Mouse (Mus musculus) megakaryocyte, embryonic 14.5 days (primary cell): ENCODE data around the gene Sell. TPM values are rescaled to one million over a fixed set of nuclear protein-coding genes. Genes with fewer than 3 reads are reported as not detected.

Experiments used
- H3K27me3 ChIP-seq: replicated peaks from 2 replicates; pipeline ENCODE3; 2012; ENCODE audit warnings: inconsistent platforms
- H3K36me3 ChIP-seq: replicated peaks from 2 replicates; pipeline ENCODE3; 2012; ENCODE audit warnings: low read length, inconsistent platforms, mixed read lengths
- H3K4me1 ChIP-seq: 2 replicates; pipeline ENCODE4 v1.6.1; 2012; ENCODE audit warnings: inconsistent platforms
- H3K4me3 ChIP-seq: replicated peaks from 2 replicates; pipeline ENCODE3; 2012; ENCODE audit warnings: moderate library complexity, mild to moderate bottlenecking, inconsistent platforms
- H3K9me3 ChIP-seq: 2 replicates; pipeline ENCODE4 v1.6.1; 2012; ENCODE audit warnings: inconsistent platforms
- FLI1 ChIP-seq: IDR thresholded peaks from 2 replicates; pipeline ENCODE4 v1.6.1; 2012; ENCODE audit warnings: low read length, inconsistent platforms, mixed read lengths
- GATA1 ChIP-seq: IDR thresholded peaks from 3 replicates; pipeline ENCODE4 v1.6.1; 2012; ENCODE audit warnings: mixed read lengths, low read length, inconsistent platforms, borderline replicate concordance
- polyA plus RNA-seq: library from polyadenylated mRNA; stranded (reverse); fragments of >175 nt; gene quantifications from 2 replicates; pipeline ENCODE4 v1.2.3, GENCODE M21; 2012; ENCODE audit warnings: low replicate concordance; ENCODE audit not compliant: insufficient read depth

The Sell gene
- polyA plus RNA-seq, 1 experiment, result 1.9 TPM

DNA sequence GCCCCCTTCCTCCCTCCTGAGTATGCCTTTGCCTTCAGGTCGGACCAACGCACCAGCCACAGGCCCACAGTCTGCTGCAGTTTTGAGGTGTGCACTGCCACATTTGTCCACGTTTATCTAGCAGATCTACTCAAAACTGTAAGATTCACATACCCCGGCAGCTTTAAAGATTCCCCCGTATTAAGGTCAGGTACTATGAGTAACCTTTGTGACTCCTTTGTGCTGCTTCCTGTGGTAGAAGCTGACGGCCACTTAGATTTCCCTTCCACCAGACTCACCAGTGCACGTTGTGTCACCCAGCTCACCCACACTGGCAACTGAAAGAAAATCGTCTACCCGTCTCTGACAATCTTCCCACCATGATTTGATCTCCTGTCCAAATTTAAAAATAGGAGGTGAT, 11.3 kb downstream of the Sell start:
- Histone ChIP-seq H3K4me1 (peaks cover 58% of the 10 kb centered on the region), H3K4me3 (no peak overlapping the region), H3K9me3 (no peaks in the 10 kb centered on the region), H3K27me3 (no peaks in the 10 kb centered on the region), H3K36me3 (peaks cover 8% of the 10 kb centered on the region)
- no peak for TF ChIP-seq FLI1
- no peak for TF ChIP-seq GATA1

DNA sequence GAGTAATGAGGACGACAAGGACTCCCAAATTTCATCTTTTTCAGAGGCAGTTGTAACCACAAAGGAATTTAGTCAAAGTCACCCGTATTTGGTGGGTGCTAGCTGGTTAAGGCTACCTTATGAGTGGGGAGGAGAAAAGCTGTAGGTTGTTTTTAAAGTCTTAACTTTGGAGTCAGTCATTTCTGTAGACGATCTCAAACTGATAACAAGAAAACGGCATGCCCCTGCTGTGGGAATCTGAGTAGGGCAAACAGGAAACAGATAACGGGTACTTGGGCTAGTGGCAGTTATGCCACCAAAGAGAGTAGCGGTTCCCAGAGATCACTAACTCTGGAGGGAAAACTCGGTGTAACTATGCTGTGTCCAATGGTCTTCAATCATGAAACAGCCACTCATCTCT, 12.0 kb downstream of the Sell start:
- Histone ChIP-seq H3K9me3 (no peaks in the 10 kb centered on the region), H3K36me3 (peaks cover 8% of the 10 kb centered on the region), H3K27me3 (peaks cover 2% of the 10 kb centered on the region), H3K4me1 (peaks cover 65% of the 10 kb centered on the region), H3K4me3 (no peak overlapping the region)
- TF ChIP-seq FLI1 (no peak), GATA1 (no peak)

DNA sequence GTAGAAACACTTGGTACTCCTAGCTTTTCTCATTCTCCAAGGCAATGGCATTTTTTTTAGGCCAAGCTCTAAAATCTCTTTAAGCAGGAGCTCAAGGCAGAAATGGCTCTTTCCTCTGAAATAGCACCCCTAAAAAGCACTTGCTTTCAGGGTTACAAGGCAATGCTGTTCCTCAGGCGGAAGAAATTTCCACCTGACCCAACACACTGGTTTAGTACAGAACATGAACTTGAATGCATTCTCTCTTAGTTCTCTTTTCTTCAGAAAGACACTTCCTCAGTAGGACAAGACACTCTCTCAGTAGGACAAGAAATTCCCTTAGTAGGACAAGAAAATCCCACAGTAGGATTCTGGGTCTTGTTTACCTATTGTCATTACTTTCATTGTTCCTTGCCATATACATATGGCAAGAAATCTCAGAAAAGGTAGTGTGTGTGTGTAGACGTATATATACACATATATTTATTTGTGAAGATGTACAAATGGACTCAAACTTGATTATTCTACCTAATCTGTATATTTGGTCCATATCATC, 12.9 kb downstream of the Sell start:
- Histone ChIP-seq H3K9me3 (no peaks in the 10 kb centered on the region), H3K4me3 (no peak overlapping the region), H3K36me3 (peaks cover 8% of the 10 kb centered on the region), H3K4me1 (peaks cover 73% of the 10 kb centered on the region), H3K27me3 (peaks cover 6% of the 10 kb centered on the region)
- TF ChIP-seq FLI1 (no peak), GATA1 (no peak)

DNA sequence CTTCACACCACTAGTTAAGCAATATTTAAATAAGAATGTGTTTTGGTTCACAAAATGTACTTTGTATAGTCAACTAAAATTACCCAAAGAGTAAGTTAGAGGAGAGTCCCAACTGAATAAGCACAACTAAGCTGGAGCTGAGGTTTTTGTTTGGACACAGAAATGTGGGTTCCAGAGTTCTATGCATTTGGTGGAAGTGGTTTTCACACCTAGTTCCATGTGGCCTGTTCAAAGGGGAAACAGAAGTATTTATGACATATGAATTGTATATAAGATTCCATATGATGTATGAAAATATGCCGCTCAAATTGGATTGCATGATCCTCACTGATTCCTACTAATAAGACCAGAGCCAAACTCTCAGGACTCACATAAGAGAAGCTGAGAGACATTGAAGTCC, 13.6 kb downstream of the Sell start:
- peaks cover 8% of the 10 kb centered on the region for H3K36me3 ChIP-seq
- no peak overlapping the region for H3K4me3 ChIP-seq
- peaks cover 6% of the 10 kb centered on the region for H3K27me3 ChIP-seq
- no peak for TF ChIP-seq GATA1
- peaks cover 72% of the 10 kb centered on the region for H3K4me1 ChIP-seq
- no peaks in the 10 kb centered on the region for H3K9me3 ChIP-seq

DNA sequence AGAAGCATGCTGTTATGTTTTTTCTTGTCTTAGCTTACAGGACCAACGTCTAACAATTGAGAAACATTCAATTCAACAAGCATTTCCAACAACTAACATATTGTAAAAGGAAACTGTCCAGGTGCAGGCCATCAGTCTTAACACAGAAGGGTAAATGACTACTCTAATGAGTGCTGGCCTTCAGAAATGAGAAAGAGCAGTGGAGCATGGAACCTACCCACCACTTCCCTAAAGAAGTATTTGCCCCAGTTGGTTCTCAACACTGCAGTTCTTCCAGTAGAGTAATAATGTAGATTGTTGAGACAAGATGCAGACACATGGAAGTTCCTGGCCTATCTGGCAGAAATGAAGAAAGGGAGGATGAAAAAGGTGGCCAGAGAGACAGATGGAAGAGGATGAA, 14.7 kb downstream of the Sell start:
- H3K9me3 ChIP-seq, result no peaks in the 10 kb centered on the region
- H3K36me3 ChIP-seq, result peaks cover 8% of the 10 kb centered on the region
- no peak overlapping the region for H3K4me3 ChIP-seq
- peaks cover 11% of the 10 kb centered on the region for H3K27me3 ChIP-seq
- TF ChIP-seq GATA1 (no peak), FLI1 (no peak)
- peaks cover 64% of the 10 kb centered on the region for H3K4me1 ChIP-seq

DNA sequence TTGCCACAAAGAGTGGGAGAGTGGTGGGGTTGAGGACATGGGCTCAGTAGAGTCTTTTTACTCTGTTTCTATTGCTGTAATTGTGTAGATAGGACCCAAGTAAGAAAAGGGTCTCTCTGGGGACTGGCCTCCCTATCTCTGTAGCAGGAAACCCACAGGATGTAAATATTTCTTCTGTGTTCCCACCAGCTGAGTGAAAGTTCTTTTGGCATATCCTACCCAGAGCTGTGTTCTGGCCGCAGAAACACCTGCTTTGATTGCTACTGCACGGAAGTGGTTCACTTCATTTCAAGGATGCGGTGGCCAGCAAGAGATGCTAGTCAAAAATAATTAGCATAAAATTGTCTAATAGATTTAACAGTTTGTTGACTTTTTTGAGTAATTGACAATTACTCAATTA, 15.2 kb downstream of the Sell start:
- Histone ChIP-seq H3K4me3 (no peak overlapping the region), H3K4me1 (peaks cover 64% of the 10 kb centered on the region)

DNA sequence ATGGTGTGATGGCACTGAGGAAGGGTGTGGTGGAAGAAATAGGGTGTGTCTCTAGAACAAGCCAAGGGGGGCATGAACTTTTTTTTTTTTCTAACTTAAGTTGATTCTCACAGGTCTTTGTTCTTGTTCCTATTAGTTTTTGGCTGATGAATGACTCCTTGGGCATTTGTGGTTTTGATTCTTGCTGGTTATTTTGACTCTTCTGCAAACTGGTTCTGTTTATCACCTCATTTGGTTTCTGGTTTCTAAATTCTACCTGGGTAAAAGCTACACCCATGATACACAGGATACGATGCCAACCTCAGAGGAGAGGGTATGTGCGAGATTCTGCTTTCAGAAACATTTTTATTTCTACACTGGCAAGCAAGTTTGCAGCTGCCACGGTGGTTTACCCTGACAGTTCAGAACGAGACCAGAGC, 16.6 kb downstream of the Sell start:
- TF ChIP-seq FLI1, result no peak
- Histone ChIP-seq H3K4me3 (no peak overlapping the region), H3K36me3 (peaks cover 3% of the 10 kb centered on the region), H3K27me3 (peaks cover 11% of the 10 kb centered on the region), H3K4me1 (peaks cover 70% of the 10 kb centered on the region), H3K9me3 (no peaks in the 10 kb centered on the region)

More for the DNA sequence above, 15.2 kb downstream of the Sell start:
- peaks cover 11% of the 10 kb centered on the region for H3K27me3 ChIP-seq
- peaks cover 8% of the 10 kb centered on the region for H3K36me3 ChIP-seq
- TF ChIP-seq GATA1, result no peak
- TF ChIP-seq FLI1, result no peak
- H3K9me3 ChIP-seq, result no peaks in the 10 kb centered on the region

DNA sequence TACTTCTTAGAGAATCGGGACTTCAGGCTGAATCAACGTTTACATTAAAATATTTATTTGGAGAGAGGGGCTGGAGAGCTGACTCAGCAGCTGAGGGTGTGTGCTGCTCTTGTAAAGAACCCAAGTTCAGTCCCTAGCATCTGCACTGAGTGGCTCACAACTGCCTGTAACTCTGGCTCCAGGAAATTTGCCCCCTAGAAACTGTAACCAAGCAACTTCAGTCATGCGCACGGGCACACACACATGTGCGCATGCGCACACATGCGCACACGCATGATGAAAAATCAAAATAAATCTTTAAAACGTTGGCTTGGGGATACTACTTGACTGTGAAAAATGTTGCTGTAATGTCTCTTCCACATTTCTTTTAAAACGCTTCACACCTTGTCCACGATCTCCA, 17.3 kb downstream of the Sell start:
- TF ChIP-seq GATA1, result no peak
- no peak for TF ChIP-seq FLI1
- Histone ChIP-seq H3K27me3 (peaks cover 11% of the 10 kb centered on the region), H3K4me1 (peaks cover 67% of the 10 kb centered on the region), H3K4me3 (no peak overlapping the region), H3K9me3 (no peaks in the 10 kb centered on the region), H3K36me3 (no peaks in the 10 kb centered on the region)

DNA sequence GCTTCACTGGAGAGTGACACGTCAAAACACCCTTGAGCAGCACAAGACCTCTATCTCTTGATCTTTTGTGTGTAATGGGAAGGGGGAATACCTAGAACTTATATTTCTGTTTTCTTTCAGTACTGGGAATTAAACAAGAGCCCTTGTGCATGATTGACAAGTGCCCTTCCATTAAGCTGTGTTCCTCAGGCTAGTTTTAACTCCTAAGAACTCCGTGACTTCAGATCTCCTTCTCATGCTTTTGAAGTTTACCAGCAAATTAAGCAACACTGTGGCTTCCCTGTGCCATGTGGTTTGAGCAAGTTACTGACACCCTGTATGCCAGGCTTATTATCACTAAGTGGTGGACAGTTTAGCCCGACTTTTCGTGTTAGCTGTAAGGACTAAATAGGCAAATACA, 21.3 kb downstream of the Sell start:
- TF ChIP-seq FLI1, result no peak
- no peak for TF ChIP-seq GATA1
- H3K4me1 ChIP-seq, result peaks cover 64% of the 10 kb centered on the region
- H3K4me3 ChIP-seq, result no peak overlapping the region
- H3K36me3 ChIP-seq, result no peaks in the 10 kb centered on the region
- H3K27me3 ChIP-seq, result peaks cover 11% of the 10 kb centered on the region
- no peaks in the 10 kb centered on the region for H3K9me3 ChIP-seq

DNA sequence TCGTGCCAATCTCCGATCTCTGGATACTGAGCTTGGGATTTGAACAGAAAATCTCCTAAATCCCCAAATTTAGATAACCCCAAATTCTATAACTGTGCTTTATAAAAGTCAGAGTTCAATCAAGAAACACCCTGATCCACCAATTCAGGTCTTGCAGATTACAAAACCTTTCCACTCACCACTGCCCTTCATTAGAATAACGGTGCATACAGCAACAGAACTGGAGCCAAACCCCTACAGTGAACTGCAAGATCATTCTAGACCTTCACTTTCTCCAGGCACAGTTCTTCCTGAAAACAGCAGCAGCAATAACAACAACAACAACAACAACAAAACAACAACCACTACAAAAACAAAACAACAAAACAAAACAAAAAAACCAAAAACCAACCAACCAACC, 25.0 kb downstream of the Sell start:
- Histone ChIP-seq H3K9me3 (no peaks in the 10 kb centered on the region), H3K36me3 (no peaks in the 10 kb centered on the region), H3K27me3 (peaks cover 5% of the 10 kb centered on the region), H3K4me1 (peaks cover 51% of the 10 kb centered on the region), H3K4me3 (no peak overlapping the region)
- no peak for TF ChIP-seq GATA1
- no peak for TF ChIP-seq FLI1

DNA sequence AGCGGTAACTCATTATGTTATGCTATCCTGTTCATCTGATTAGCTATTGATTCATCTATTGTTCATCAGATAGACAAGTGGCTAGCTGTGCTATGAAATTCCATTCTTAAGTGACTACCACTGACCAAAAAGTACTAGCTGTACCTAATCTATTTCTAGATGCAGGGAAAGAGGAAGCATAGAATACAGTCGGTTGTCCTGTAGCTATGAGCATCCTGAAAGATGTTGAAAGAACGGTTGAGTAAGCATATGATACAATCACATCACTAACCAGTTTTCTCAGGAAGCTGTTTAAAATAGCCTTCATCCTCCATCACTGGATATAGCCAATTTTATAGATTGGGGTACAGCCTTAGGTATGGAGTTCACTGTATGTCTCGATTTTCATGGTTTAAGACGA, 26.1 kb downstream of the Sell start:
- TF ChIP-seq FLI1 (no peak), GATA1 (no peak)
- peaks cover 5% of the 10 kb centered on the region for H3K27me3 ChIP-seq
- H3K9me3 ChIP-seq, result no peaks in the 10 kb centered on the region
- H3K4me1 ChIP-seq, result peaks cover 44% of the 10 kb centered on the region
- no peak overlapping the region for H3K4me3 ChIP-seq
- H3K36me3 ChIP-seq, result no peaks in the 10 kb centered on the region
